Mouse (Mus musculus) B cell, adult 2 months (primary cell): Measurements from ENCODE around the gene Rab14.
A peak's percentile ranks its signal among the peaks of the same experiment; 100 is the strongest.

Experiments
- DNase-seq, 2 experiments: peaks; one replicate each; pipeline ENCODE4 v3.0.0; 2022

Rab14 gene

GRCm38 (mm10) chr2:35153844-35154554 is 46.9 kb downstream of the Rab14 start:
- no peak for DNase-seq

- DNase-seq: no peak
Measured at GRCm38 (mm10) chr2:35153179-35153578, 47.7 kb downstream of the Rab14 start.

GRCm38 (mm10) chr2:35151303-35151882 is 49.5 kb downstream of the Rab14 start:
- no peak for DNase-seq

- no peak for DNase-seq
Measured at GRCm38 (mm10) chr2:35148806-35149205, 52.1 kb downstream of the Rab14 start.

GRCm38 (mm10) chr2:35141673-35142072 is 59.2 kb downstream of the Rab14 start:
- no peak for DNase-seq

GRCm38 (mm10) chr2:35138576-35138975 is 62.3 kb downstream of the Rab14 start:
- DNase-seq: no peak

GRCm38 (mm10) chr2:35133891-35134290 is 67.0 kb downstream of the Rab14 start:
- DNase-seq: no peak

- no peak for DNase-seq
Measured at GRCm38 (mm10) chr2:35132662-35133055, 68.3 kb downstream of the Rab14 start.

GRCm38 (mm10) chr2:35131991-35132661 is 68.8 kb downstream of the Rab14 start:
- DNase-seq: peak; percentile 88 to 90

- DNase-seq: no peak
Measured at GRCm38 (mm10) chr2:35131491-35131890, 69.4 kb downstream of the Rab14 start.
